Comparison of ENCODE assay signal across 22 mouse cellular contexts in genomic region chr1:151907014-151907413, GRCm38 (mm10).
DNase-seq lines count a peak whose midpoint lies in the region; ATAC-seq and TF ChIP-seq lines count a peak whose summit lies in the region.
"Had no signal": no experiment of that assay in that cellular context is flagged by ENCODE, and none has a peak within 500 bp of the region (broad histone marks: within the 10 kb centered on the region; RNA-seq: fewer than 3 reads in every experiment).

No protein-coding gene starts in this region.

- no peak overlapping the region for H3K9ac ChIP-seq in heart, embryonic 13.5 days
- no peak overlapping the region for H3K9ac ChIP-seq in neural tube, embryonic 13.5 days
- no peak overlapping the region for H3K9ac ChIP-seq in intestine, postnatal 0 days (ENCODE audit: low read depth, low read length)
- H3K9ac ChIP-seq: intestine, embryonic 15.5 days; kidney, embryonic 15.5 days; liver, embryonic 12.5 days; midbrain, embryonic 13.5 days; neural tube, embryonic 12.5 days had no signal

- H3K4me2 ChIP-seq in heart, embryonic 13.5 days = no peak overlapping the region
- H3K4me2 ChIP-seq in neural tube, embryonic 13.5 days = no peak overlapping the region
- H3K4me2 ChIP-seq in intestine, postnatal 0 days (replicated peaks; ENCODE audit: low read depth) = no peak overlapping the region
- H3K4me2 ChIP-seq: intestine, embryonic 15.5 days; kidney, embryonic 15.5 days; liver, embryonic 12.5 days; midbrain, embryonic 13.5 days; neural tube, embryonic 12.5 days had no signal

- no peak for DNase-seq in heart, postnatal 10 days
- DNase-seq in neural tube, embryonic 10.5 days (ENCODE audit: extremely low spot score, low spot score) = no peak
- peak; percentile 78 for DNase-seq in NIH3T3 (ENCODE audit: low read depth)
- no peak for DNase-seq in layer of hippocampus, postnatal 36 days
- DNase-seq: adrenal gland, adult 2 months; cerebellum, adult 11-12 months; cerebellum, postnatal 10 days; gastrocnemius, adult 2 months; kidney, postnatal 4 days; lung, adult 2 months had no signal

- intact Hi-C loops in heart, postnatal 10 days (cut with DNase I) = no loop called here

- no peak for TF ChIP-seq POLR2A in olfactory bulb, adult 2 months (IDR thresholded peaks at IDR 0.05; ENCODE audit: insufficient read depth, low read depth, low read length)

- peaks cover 13% of the 10 kb centered on the region; the same call in 1 of the 2 replicates for H3K36me3 ChIP-seq in heart, embryonic 13.5 days
- no peaks in the 10 kb centered on the region; the same call in none of the 2 replicates for H3K36me3 ChIP-seq in neural tube, embryonic 13.5 days
- peaks cover 10% of the 10 kb centered on the region; the same call in 1 of the 2 replicates for H3K36me3 ChIP-seq in intestine, postnatal 0 days (ENCODE audit: control insufficient read depth, insufficient read depth)
- H3K36me3 ChIP-seq: intestine, embryonic 15.5 days; kidney, embryonic 15.5 days; liver, embryonic 12.5 days had no signal

- H3K4me3 ChIP-seq in heart, embryonic 13.5 days = no peak overlapping the region
- H3K4me3 ChIP-seq in neural tube, embryonic 13.5 days = no peak overlapping the region
- no peak overlapping the region for H3K4me3 ChIP-seq in olfactory bulb, adult 2 months (ENCODE audit: insufficient read depth, low read depth, low read length)
- no peak overlapping the region for H3K4me3 ChIP-seq in intestine, postnatal 0 days (ENCODE audit: low read depth, low read length)
- H3K4me3 ChIP-seq: embryonic facial prominence, embryonic 10.5 days; forebrain, embryonic 10.5 days; gastrocnemius, adult 2 months; intestine, embryonic 15.5 days; kidney, embryonic 15.5 days; liver, embryonic 12.5 days; midbrain, embryonic 13.5 days; neural tube, embryonic 12.5 days had no signal

- TF ChIP-seq CTCF in olfactory bulb, adult 2 months (IDR thresholded peaks at IDR 0.05; ENCODE audit: insufficient read depth, low read depth, low read length) = no peak
- no peak for TF ChIP-seq CTCF in intestine, postnatal 0 days (IDR thresholded peaks at IDR 0.05; ENCODE audit: low read depth)

- H3K27me3 ChIP-seq in heart, embryonic 13.5 days (replicated peaks) = no peaks in the 10 kb centered on the region
- H3K27me3 ChIP-seq in neural tube, embryonic 13.5 days = no peaks in the 10 kb centered on the region
- H3K27me3 ChIP-seq in intestine, postnatal 0 days (replicated peaks; ENCODE audit: control insufficient read depth, insufficient read depth, low read length) = no peaks in the 10 kb centered on the region
- H3K27me3 ChIP-seq: intestine, embryonic 15.5 days; kidney, embryonic 15.5 days; liver, embryonic 12.5 days; midbrain, embryonic 13.5 days; neural tube, embryonic 12.5 days had no signal

- ATAC-seq in heart, embryonic 13.5 days (ENCODE audit: extremely low read depth, insufficient number of reproducible peaks, low FRiP score, low TSS enrichment) = no peak
- no peak for ATAC-seq in neural tube, embryonic 13.5 days (ENCODE audit: low read depth)
- no peak for ATAC-seq in intestine, postnatal 0 days
- ATAC-seq: hindbrain, embryonic 16.5 days; intestine, embryonic 15.5 days; liver, embryonic 12.5 days; midbrain, embryonic 13.5 days had no signal

- H3K9me3 ChIP-seq in heart, embryonic 13.5 days = no peaks in the 10 kb centered on the region; the same call in 1 of the 2 replicates
- H3K9me3 ChIP-seq in neural tube, embryonic 13.5 days = no peaks in the 10 kb centered on the region
- no peaks in the 10 kb centered on the region for H3K9me3 ChIP-seq in intestine, postnatal 0 days (ENCODE audit: control insufficient read depth)
- H3K9me3 ChIP-seq: embryonic facial prominence, embryonic 10.5 days; forebrain, embryonic 10.5 days; intestine, embryonic 15.5 days; kidney, embryonic 15.5 days; liver, embryonic 12.5 days; midbrain, embryonic 13.5 days; neural tube, embryonic 12.5 days had no signal

- WGBS in heart, embryonic 13.5 days = 61% methylated on average over 4 of the region's 4 CpGs
- 69% methylated on average over 4 of the region's 4 CpGs for WGBS in neural tube, embryonic 13.5 days
- WGBS in olfactory bulb, adult 2 months = 55% methylated on average over 4 of the region's 4 CpGs
- 78% methylated on average over 4 of the region's 4 CpGs for WGBS in intestine, postnatal 0 days

- H3K4me1 ChIP-seq in heart, embryonic 13.5 days = peaks cover 4% of the 10 kb centered on the region; the same call in 1 of the 2 replicates
- peaks cover 2% of the 10 kb centered on the region; the same call in 1 of the 2 replicates for H3K4me1 ChIP-seq in neural tube, embryonic 13.5 days (replicated peaks)
- H3K4me1 ChIP-seq in olfactory bulb, adult 2 months (ENCODE audit: control insufficient read depth, insufficient read depth, low read length) = peaks cover 7% of the 10 kb centered on the region
- no peaks in the 10 kb centered on the region for H3K4me1 ChIP-seq in intestine, postnatal 0 days (replicated peaks; ENCODE audit: control insufficient read depth, insufficient read depth, low read length)
- H3K4me1 ChIP-seq: embryonic facial prominence, embryonic 10.5 days; intestine, embryonic 15.5 days; kidney, embryonic 15.5 days; liver, embryonic 12.5 days; neural tube, embryonic 12.5 days had no signal

- H3K27ac ChIP-seq in heart, embryonic 13.5 days (replicated peaks) = 0 out of 2 replicates have a peak overlapping the region, but pooled peaks have one; percentile 5
- H3K27ac ChIP-seq in neural tube, embryonic 13.5 days (replicated peaks) = 0 out of 2 replicates have a peak overlapping the region, but pooled peaks have one; percentile 2
- H3K27ac ChIP-seq in olfactory bulb, adult 2 months (ENCODE audit: insufficient read depth, low read depth, low read length) = peak overlapping the region; percentile 51; the same call in 1 of the 2 replicates
- no peak overlapping the region for H3K27ac ChIP-seq in intestine, postnatal 0 days (ENCODE audit: low read depth, low read length)
- H3K27ac ChIP-seq: embryonic facial prominence, embryonic 10.5 days; forebrain, embryonic 10.5 days; gastrocnemius, adult 2 months; intestine, embryonic 15.5 days; kidney, embryonic 15.5 days; liver, embryonic 12.5 days; midbrain, embryonic 13.5 days; neural tube, embryonic 12.5 days had no signal
